Mouse (Mus musculus) retina, postnatal 1 day (tissue): ENCODE measurements around the gene Hemk1.

Source experiments
- DNase-seq: peaks from one replicate; pipeline ENCODE4 v3.0.0-alpha.2; 2012

The Hemk1 gene

DNA sequence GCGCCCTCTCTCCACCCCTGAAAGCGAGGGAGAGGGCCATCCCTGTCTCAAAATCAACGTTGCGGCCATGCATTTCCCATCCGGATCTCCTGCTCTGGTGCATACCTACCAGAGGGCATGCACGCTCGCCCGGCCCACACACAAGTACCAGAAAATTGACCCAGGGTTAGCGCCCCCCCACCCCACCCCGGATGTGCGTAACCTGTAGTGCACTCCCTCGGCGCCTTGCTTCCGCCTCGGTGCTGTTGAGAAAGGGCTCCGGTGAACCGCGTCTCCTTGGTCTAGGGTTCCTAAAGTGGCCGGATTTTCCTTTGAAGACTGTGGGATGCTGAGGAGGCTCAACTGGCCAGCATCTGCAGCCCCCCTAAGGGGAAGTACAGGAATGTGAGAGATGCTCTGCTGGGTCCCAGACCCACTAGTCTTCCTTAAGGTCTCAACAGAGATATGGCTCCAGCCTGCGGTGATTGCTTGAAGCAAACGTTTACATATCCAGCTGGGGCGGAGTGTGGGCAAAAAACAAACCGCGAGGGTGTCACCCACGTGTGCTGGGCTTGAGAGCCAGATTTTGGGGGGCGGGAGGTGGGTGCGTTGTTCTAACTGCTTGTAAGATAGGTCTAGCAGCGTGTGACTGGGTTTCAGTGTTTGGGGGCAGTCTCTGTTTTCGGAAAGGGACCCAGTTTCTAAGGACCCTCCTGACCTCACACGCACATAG is at the start of gene Hemk1:
Gene Hemk1 (minus strand): TSS at position 179 of the 712 bp plus-strand sequence.
- DNase-seq, result peak; percentile 90

DNA sequence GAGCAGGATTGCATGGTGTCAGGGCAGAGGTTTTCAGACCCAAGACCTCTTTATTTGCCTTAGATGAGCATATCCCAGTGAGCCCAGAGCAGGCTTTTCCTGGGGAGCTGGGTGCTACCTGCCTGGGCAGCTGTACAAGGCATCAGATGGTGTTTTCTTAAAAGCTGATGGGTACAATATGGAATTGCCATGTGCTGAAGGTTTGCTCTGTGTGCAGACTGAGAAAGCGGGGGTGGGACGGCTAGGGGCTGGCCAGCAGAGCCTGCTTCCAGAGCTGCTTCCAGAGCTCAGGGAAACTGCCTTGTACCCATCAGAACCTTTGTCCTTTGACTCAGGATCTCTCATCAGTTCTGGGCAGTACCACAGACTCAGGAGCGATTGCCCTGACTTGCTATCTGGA is 49.6 kb upstream of the Hemk1 start:
- no peak for DNase-seq

GRCm38 (mm10) chr9:107386722-107387121 is 48.6 kb upstream of the Hemk1 start:
- no peak for DNase-seq

GRCm38 (mm10) chr9:107384396-107384795 is 46.2 kb upstream of the Hemk1 start:
- DNase-seq, result no peak

GRCm38 (mm10) chr9:107381723-107382122 is 43.6 kb upstream of the Hemk1 start:
- peak; percentile 51 for DNase-seq

- DNase-seq, result peak; percentile 68
These were observed 39.9 kb upstream of the Hemk1 start for GRCm38 (mm10) chr9:107377961-107378512.

DNA sequence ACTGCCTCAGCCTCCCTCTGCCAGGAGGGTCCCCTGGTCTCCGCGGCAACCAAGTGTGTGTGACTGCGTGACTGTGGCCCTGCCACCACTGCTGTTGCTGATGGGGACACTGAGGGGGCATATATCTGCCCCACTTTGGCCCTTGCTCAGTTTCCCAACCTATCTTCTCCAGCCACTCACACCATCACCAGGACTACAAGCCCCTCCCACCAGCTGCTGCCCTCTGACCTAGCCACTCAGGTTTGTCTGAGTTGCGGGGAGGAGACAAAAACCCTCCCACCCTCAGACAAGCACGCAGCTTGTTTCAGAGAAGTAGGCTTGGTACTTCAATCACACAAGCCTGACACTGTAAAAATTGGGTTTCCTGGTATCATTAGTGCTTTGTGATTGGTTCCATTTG is 37.3 kb upstream of the Hemk1 start:
- DNase-seq, result peak; percentile 27

GRCm38 (mm10) chr9:107374623-107375022 is 36.5 kb upstream of the Hemk1 start:
- peak; percentile 40 for DNase-seq

DNA sequence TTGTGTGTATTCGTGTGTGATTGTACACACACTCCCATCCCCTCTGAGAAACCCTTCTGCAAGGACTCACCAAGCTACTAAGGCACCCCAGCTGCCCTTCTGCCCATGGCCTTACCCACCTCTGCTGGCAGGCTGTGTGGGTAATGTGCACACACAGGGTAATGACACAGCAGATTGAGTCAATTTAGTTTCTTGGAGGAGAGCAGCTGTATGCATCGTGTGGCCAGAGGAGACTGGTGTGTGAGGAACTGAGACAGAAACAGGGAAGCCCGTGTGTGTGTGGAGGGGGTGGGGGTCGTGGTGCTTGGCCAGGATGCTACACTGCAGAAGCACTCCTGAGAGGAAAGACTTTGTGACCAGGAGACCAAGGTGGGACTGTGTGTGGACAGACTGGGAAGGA is 34.3 kb upstream of the Hemk1 start:
- no peak for DNase-seq

- peak; percentile 65 for DNase-seq
These were observed 31.9 kb upstream of the Hemk1 start for GRCm38 (mm10) chr9:107370106-107370463.

GRCm38 (mm10) chr9:107369270-107370105 is 31.3 kb upstream of the Hemk1 start:
- DNase-seq, result no peak

DNA sequence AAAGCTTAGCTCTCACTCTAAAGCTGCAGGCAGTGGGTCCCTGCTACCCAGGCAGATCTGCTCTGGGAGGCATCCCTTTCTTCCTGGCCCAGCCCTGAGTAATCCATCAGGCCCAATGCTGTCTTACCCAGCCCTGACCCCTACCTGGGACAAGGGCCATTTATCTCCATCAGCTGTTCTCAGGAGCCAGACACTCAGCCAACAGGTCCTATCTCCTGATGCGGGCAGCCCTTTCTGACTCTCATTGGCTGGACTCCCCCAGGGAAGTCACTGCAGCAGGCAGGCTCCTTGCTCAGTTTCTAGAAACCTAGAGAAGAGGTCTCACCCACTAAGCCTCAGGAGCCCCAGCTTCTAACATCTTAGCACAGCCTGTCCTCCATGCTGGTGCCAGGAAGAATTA is 30.2 kb upstream of the Hemk1 start:
- no peak for DNase-seq

GRCm38 (mm10) chr9:107366644-107367043 is 28.5 kb upstream of the Hemk1 start:
- DNase-seq, result peak; percentile 81

DNA sequence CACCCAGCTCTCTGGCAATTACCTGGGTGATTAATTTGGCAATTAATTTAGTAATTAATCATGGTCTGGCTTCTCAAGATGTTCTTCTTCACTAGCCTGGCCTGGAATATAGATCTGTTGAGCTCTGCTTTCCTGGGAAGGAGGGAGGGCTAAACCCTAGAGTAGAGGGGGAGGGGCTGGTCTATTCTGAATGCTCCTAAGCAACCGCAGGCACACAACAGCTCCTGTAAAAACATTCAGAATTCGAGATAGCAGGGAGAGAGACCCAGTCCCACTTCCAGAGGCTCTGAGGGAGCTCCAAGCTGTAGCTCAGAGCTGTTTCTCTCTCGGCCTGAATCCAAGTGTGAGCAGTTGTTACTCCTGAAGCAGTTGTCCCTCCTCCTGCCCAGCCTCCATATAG is 22.8 kb upstream of the Hemk1 start:
- peak; percentile 24 for DNase-seq

- DNase-seq, result peak; percentile 84
These were observed 19.5 kb upstream of the Hemk1 start for GRCm38 (mm10) chr9:107357651-107358050.

- DNase-seq, result peak; percentile 78
These were observed 18.0 kb upstream of the Hemk1 start for GRCm38 (mm10) chr9:107355870-107356765.

DNA sequence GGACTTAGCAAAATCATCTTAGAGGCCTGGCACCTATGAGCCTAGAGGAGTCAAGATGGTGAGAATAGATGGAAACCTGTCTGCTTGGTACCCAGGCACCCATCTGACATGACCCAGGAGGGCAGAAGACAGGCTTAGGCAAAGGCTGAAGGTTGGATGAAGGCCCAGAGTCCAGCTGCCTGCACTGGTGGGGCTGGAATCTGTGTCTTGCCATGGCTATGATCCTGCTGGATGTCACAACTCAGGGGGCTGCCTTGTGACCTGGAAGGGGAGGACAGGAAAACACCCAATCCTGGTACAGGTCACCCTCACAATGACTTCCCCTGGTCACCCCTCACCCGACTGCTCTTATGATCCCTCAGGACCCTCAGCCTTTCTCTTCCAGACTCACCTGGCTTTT is 16.7 kb upstream of the Hemk1 start:
- no peak for DNase-seq

- DNase-seq, result no peak
These were observed 11.2 kb upstream of the Hemk1 start for GRCm38 (mm10) chr9:107349321-107349720.

- no peak for DNase-seq
These were observed 9.5 kb upstream of the Hemk1 start for GRCm38 (mm10) chr9:107347586-107348183.

GRCm38 (mm10) chr9:107346081-107346480 is 7.9 kb upstream of the Hemk1 start:
- no peak for DNase-seq

GRCm38 (mm10) chr9:107344027-107344426 is 5.9 kb upstream of the Hemk1 start:
- no peak for DNase-seq

DNA sequence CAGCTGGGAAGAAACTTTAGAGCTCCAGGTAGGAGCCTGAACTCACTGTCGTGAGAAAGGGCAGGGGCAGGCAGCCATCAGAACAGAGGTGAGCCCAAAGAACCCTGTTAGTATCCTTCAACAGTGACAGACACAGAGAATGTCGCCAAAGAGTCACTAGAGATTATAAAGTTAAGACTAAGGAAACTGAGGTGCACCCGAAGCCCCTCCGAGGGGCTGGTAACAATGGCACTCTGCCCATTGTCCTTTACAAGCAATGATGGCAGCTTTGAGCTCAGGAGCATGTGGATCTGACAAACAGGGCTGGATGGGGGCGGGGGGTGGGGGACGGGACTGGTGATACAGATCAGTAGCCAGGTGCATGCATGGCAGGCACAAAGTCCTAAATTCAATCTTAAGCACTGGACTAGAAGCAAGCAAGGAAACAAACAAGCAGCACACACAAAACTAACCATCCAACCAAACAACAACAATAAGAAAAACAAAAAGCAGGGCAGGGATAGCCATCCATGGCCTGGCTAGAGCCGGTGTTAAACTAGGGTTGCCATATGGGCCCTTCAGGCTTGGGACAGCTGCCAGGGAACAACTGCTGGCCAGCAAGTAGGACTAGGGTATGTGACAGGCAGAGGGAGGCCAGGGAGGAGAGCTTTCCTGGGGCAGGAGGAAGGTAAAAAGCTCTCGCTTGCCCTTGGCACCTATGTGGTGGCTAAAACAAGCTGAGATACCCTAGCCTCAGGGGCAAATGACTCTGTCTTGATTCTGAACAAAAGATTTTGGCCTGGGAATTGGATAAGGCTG is 5.2 kb upstream of the Hemk1 start:
- DNase-seq, result no peak
